Mouse (Mus musculus) C2C12 (cell line): ENCODE measurements around the gene Gm3880. TPM values are rescaled to one million over a fixed set of nuclear protein-coding genes. Genes with fewer than 3 reads are reported as not detected.
"Not testable (repeated sequence)": the region's sequence is repeated elsewhere in the genome, so short reads cannot be mapped to it uniquely, and the experiment has no call there.

Experiments
- H3K27me3 ChIP-seq: one replicate; pipeline ENCODE4 v1.6.1; 2011; ENCODE audit not compliant: control insufficient read depth, insufficient read depth, insufficient read length
- H3K36me3 ChIP-seq: one replicate; pipeline ENCODE4 v1.6.1; 2011; ENCODE audit not compliant: control insufficient read depth, insufficient read depth
- H3K4me3 ChIP-seq: one replicate; pipeline ENCODE4 v1.5.1; 2011; ENCODE audit warnings: mild to moderate bottlenecking, control low read depth; ENCODE audit not compliant: poor library complexity, insufficient read depth, severe bottlenecking
- H3K79me2 ChIP-seq: one replicate; pipeline ENCODE4 v1.6.1; 2011; ENCODE audit not compliant: control insufficient read depth, insufficient read depth
- H3K79me3 ChIP-seq: one replicate; pipeline ENCODE4 v1.6.1; 2011; ENCODE audit warnings: low read depth, control low read depth
- H3ac ChIP-seq: one replicate; pipeline ENCODE3; 2011; ENCODE audit warnings: low read depth; ENCODE audit not compliant: control insufficient read depth, insufficient read length
- CEBPB ChIP-seq: IDR thresholded peaks from one replicate; pipeline ENCODE4 v1.6.1; 2011; ENCODE audit warnings: low read depth, mild to moderate bottlenecking, control low read depth, moderate library complexity
- CTCF ChIP-seq: IDR thresholded peaks from one replicate; pipeline ENCODE4 v1.5.1; 2011; ENCODE audit not compliant: control insufficient read depth, insufficient read depth, insufficient read length
- FOSL1 ChIP-seq: IDR thresholded peaks from one replicate; pipeline ENCODE4 v1.8.0; 2011; ENCODE audit warnings: mild to moderate bottlenecking, low read length; ENCODE audit not compliant: poor library complexity, insufficient read depth, severe bottlenecking
- MAX ChIP-seq: IDR thresholded peaks from one replicate; pipeline ENCODE4 v1.6.1; 2011; ENCODE audit warnings: mild to moderate bottlenecking, control low read depth
- MYOD1 ChIP-seq: IDR thresholded peaks from one replicate; pipeline ENCODE4 v1.6.1; 2011; ENCODE audit warnings: low read depth; ENCODE audit not compliant: control insufficient read depth, insufficient read length
- MYOG ChIP-seq: IDR thresholded peaks from one replicate; pipeline ENCODE4 v1.6.1; 2011; ENCODE audit not compliant: control insufficient read depth, insufficient read length; ENCODE audit errors: extremely low read depth
- USF1 ChIP-seq: IDR thresholded peaks from one replicate; pipeline ENCODE4 v1.6.1; 2011; ENCODE audit warnings: low read depth, mild to moderate bottlenecking, control low read depth, moderate library complexity
- long read RNA-seq, 2 experiments: library from polyadenylated mRNA; unstranded; transcript quantifications; one replicate each; pipeline ENCODE4 v2.0.0; 2019 to 2020
- polyA plus RNA-seq: library from polyadenylated mRNA; unstranded; fragments of >200 nt; fragmentation: generic; extraction: Trizol; gene quantifications from one replicate; pipeline ENCODE4 v1.2.1, GENCODE M21; 2012; ENCODE audit warnings: missing spikeins

The Gm3880 gene
- not detected for polyA plus RNA-seq
- long read RNA-seq, experiment 1: 0 reads
- long read RNA-seq, experiment 2: 0 reads

DNA sequence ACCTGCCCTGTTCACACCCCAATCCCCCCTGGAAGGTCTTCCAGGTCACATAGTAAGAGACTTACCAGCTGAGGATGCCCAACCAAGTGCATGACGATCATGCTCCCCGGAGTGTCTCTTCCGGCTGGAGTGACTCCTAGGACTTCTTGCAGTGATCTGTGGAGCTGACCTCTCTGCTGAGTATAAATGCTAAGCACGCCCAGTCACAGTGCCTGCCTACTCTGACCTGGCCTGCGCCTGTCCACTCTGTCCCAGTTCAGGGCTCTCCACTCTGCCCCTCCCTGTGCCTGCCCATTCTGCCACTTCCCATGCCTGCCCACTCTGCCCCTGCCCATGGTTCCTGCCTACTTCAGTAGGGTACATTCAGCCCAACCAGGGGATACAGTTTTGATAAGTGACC, at the start of gene Gm3880:
Gene Gm3880, minus strand, starts transcription at position 101 of the 400 bp plus-strand sequence.
- not testable (repeated sequence) for H3K79me2 ChIP-seq, H3K36me3 ChIP-seq, H3K27me3 ChIP-seq, H3K79me3 ChIP-seq, H3K4me3 ChIP-seq, H3ac ChIP-seq

DNA sequence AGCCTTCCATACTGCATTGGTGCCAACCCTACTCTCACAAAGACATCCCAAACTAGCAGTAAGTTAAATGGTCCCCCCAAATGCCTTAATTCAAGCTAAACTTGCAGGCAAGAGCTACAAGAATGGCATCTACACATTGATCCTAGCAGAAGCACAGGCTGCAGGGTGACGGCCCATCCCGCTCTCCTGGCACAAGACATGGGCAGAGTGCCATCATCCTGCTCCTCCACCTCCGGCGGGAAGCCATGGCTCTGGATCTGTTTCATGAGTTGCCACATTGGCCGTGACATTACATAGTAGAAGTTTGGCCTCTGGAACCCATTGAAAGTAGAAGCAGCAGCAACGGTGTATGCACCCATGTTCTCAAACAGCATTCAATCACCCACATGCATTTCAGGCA, 37.5 kb upstream of the Gm3880 start:
- H3K79me3 ChIP-seq, H3K79me2 ChIP-seq, H3K27me3 ChIP-seq, H3K36me3 ChIP-seq, H3K4me3 ChIP-seq, H3ac ChIP-seq: not testable (repeated sequence)

DNA sequence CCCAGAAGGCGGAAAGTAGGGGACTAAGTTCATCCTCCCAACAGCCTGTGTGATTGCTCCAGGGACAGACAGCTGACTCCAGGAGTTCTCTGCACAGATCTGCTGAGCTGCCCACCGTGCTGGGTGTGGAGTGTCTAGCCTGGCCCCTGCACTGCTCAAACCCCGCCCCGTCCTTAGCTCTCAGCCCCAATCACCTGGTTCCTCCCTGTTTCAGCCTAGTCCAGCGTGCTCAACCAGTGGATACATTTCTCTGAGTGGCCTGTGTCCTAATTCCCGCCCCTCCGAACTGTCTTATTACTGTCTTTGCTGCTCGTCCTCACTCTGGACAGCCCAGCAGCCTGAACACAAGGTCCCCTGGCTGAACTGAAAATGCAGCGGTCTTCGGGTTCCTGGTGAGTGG, 20.8 kb upstream of the Gm3880 start, which contains the start of the genes Gm9112 and Dmrtc1b:
Gene Gm9112, minus strand, starts transcription at position 101 of the 400 bp plus-strand sequence.
Gene Dmrtc1b, plus strand, starts transcription at position 331 of the 400 bp plus-strand sequence.
- not testable (repeated sequence) for H3K4me3 ChIP-seq, H3K36me3 ChIP-seq, H3ac ChIP-seq, H3K27me3 ChIP-seq, H3K79me3 ChIP-seq, H3K79me2 ChIP-seq

DNA sequence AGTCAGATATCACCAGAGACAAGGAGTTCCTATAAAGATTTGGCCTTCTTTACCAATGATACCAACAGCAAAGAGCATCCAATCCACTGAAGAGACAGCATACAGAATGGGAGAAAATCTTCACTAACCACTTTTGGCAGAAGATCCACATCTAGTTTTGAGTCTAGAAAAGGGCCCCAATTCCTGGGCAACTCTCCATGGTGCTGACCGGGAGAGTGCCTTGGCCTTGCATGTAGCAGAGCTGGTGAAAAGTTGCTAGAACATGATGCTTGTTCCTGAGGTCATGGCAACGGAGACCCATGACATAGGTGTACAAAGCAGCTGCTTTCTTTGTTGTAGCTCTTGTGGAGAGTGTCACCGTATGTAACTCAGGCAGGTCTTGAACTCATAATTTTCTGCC, 13.9 kb upstream of the Gm3880 start:
- H3K79me3 ChIP-seq, H3K4me3 ChIP-seq, H3ac ChIP-seq, H3K36me3 ChIP-seq, H3K27me3 ChIP-seq, H3K79me2 ChIP-seq: not testable (repeated sequence)

DNA sequence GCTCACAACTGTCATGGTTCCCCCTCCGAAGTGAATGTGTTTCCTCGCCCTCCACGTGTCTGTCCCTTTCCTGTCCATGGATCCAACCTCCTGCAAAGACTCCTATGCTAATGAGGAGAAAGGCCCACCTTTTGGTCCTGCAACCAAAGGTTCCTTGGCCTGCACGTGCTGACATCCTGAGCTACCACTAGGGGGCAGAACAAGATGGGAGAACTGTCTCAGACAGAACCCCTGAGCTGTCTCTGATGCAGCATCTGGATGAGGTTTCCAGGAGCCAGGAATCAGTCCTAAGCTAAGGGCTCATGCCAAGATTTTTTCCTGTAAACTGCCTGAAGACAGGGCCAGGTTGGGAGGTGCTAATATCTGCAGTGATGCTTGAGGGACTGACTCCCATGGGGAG, 2.5 kb upstream of the Gm3880 start:
- not testable (repeated sequence) for H3K79me2 ChIP-seq, H3K4me3 ChIP-seq, H3K79me3 ChIP-seq, H3ac ChIP-seq, H3K36me3 ChIP-seq, H3K27me3 ChIP-seq

DNA sequence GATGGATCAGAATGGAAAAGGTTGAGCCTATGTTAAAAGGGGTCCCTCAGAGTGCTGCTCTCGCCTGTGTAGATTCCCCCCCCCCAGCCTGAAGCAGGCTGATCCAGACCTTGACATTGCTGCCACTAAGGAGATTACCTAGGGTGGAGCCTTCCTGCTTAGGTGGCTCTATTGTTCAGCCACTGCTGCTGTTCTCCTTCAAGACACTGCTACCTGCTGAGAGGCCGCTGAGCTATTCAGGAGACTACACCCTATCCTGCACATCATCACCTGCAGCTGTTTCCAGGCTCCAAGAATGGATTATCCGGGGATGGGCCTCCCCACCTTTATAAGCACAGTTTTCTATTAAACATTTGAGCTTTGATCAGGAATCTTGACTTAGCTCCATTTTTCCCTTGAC, 2.1 kb downstream of the Gm3880 start:
- not testable (repeated sequence) for H3K4me3 ChIP-seq, H3K27me3 ChIP-seq, H3K36me3 ChIP-seq, H3ac ChIP-seq, H3K79me3 ChIP-seq, H3K79me2 ChIP-seq

DNA sequence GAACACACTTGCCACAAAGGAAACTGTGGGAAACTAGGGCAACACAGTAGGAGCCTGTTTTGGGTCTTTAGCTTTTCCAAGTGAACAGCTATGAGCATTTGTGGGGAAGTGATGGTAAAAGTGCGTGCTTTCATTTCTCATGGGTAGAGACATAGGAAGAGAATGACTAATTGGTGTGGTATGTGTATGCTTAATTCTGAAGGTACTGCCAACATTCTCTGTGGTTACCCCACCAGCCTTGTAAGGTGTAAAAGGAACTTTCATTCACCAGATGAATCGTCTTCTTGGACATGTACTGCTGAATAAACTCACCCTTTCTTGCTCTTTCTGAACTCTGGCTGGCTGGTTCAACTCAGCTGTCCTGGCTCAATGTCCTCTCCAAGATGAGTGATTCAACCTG, 20.1 kb downstream of the Gm3880 start:
- H3K79me3 ChIP-seq: no peaks in the 10 kb centered on the region
- H3K36me3 ChIP-seq: no peaks in the 10 kb centered on the region
- H3K4me3 ChIP-seq: no peak overlapping the region
- H3K79me2 ChIP-seq: no peaks in the 10 kb centered on the region
- no peaks in the 10 kb centered on the region for H3K27me3 ChIP-seq
- H3ac ChIP-seq: no peak overlapping the region
- TF ChIP-seq USF1 (no peak), MYOG (no peak), MAX (no peak)

DNA sequence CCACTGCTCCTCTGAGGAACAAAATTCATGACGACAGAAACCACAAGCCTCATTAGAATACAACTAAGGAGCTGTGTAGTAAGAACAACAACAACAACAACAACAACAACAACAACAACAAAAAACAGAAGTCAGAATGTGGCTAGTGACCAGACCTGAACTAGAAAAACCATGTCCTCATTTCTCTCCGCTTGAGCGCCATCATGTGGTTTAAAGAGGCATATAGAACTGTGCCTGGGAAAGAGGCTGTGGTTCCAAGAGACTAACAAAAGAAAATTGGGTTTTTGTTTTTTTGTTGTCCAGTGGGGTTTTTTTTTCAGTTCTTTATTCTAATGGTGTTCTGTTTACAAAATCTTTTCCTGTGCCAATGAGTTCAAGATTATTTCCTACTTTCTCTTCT, 26.1 kb downstream of the Gm3880 start:
- H3K79me3 ChIP-seq: no peaks in the 10 kb centered on the region
- no peak overlapping the region for H3ac ChIP-seq
- no peaks in the 10 kb centered on the region for H3K36me3 ChIP-seq
- H3K4me3 ChIP-seq: no peak overlapping the region
- no peaks in the 10 kb centered on the region for H3K27me3 ChIP-seq
- TF ChIP-seq MYOG (no peak), MYOD1 (no peak), USF1 (no peak), FOSL1 (no peak), MAX (no peak), CTCF (no peak), CEBPB (no peak)
- H3K79me2 ChIP-seq: no peaks in the 10 kb centered on the region
